Mouse (Mus musculus) B cell, adult (primary cell): ENCODE results near the gene Atp8b2. TPM values are rescaled to one million over a fixed set of nuclear protein-coding genes. Genes with fewer than 3 reads are reported as not detected.

ENCODE experiments used
- total RNA-seq: library from RNA; stranded (reverse); gene quantifications from 4 replicates; pipeline ENCODE4 v1.2.4, GENCODE M21; 2023; ENCODE audit not compliant: inconsistent age

Gene Atp8b2
- total RNA-seq, result 51.2 to 87.2 TPM (median 63.8 TPM) in 4 replicates

GRCm38 (mm10) chr3:89963221-89963763, at the start of gene Atp8b2:
TSS of gene Atp8b2 (minus strand) at chr3:89963508.

GRCm38 (mm10) chr3:89998612-89999054, 35.3 kb upstream of the Atp8b2 start, which contains the start of gene Hax1:
TSS of gene Hax1 (minus strand) at chr3:89998780.

GRCm38 (mm10) chr3:89912543-89913391, 50.5 kb downstream of the Atp8b2 start, which contains the start of gene Il6ra:
TSS of gene Il6ra (minus strand) at chr3:89913196.

Other genes with a start within 250 kb of the Atp8b2 start
- 171 to 204 TPM (median 180 TPM) in 4 replicates for gene Adar, start 248.5 kb downstream of the Atp8b2 start, total RNA-seq
- gene Chrnb2, start 198.9 kb downstream of the Atp8b2 start, total RNA-seq, result 1.2 to 1.7 TPM (median 1.4 TPM) in 4 replicates
- 113 to 123 TPM (median 122 TPM) in 4 replicates for gene Ube2q1, start 189.9 kb downstream of the Atp8b2 start, total RNA-seq
- not detected in 4 replicates for gene She, start 132.1 kb downstream of the Atp8b2 start, total RNA-seq
- gene Il6ra, start 50.3 kb downstream of the Atp8b2 start, total RNA-seq, result 13.6 to 18.3 TPM (median 14.7 TPM) in 4 replicates
- gene Hax1, start 35.3 kb upstream of the Atp8b2 start, total RNA-seq, result 49.4 to 71.9 TPM (median 64.8 TPM) in 4 replicates
- 99.0 to 130 TPM (median 121 TPM) in 4 replicates for gene 4933434E20Rik, start 88.1 kb upstream of the Atp8b2 start, total RNA-seq
- gene Ubap2l, start 89.1 kb upstream of the Atp8b2 start, total RNA-seq, result 262 to 354 TPM (median 316 TPM) in 4 replicates
- gene Tpm3, start 109.1 kb upstream of the Atp8b2 start, total RNA-seq, result 552 to 576 TPM (median 565 TPM) in 4 replicates
- gene Nup210l, start 140.6 kb upstream of the Atp8b2 start, total RNA-seq, result 1.3 to 2.2 TPM (median 1.5 TPM) in 4 replicates